Mouse (Mus musculus) megakaryocyte, adult 5-6 weeks (primary cell): Measurements from ENCODE around the gene Terf2. TPM values are rescaled to one million over a fixed set of nuclear protein-coding genes. Genes with fewer than 3 reads are reported as not detected.

ENCODE experiments used
- ATAC-seq: 2 replicates; pipeline ENCODE4 v1.8.0; 2016; ENCODE audit warnings: mild to moderate bottlenecking, inconsistent platforms; ENCODE audit not compliant: poor library complexity, severe bottlenecking
- total RNA-seq, 2 experiments: library from RNA; stranded (forward) in 1 of 2; stranded (reverse) in 1 of 2; fragments of 153-499, 151-499 nt in 1 of 2; fragments of 221-1000, 200-1000 nt in 1 of 2; gene quantifications; 2 replicates each; pipeline versions ENCODE4 v1.2.3 to v1.2.4; 2015 to 2017

Terf2 gene
- total RNA-seq (2015) (22.6 and 26.6 TPM in 2 replicates), total RNA-seq (2017) (18.5 and 19.0 TPM in 2 replicates)

GRCm38 (mm10) chr8:107096366-107097036 lies at the start of gene Terf2:
Gene Terf2 (minus strand): TSS chr8:107096547.
- ATAC-seq: peak; percentile 96

GRCm38 (mm10) chr8:107143501-107143900 lies 47.2 kb upstream of the Terf2 start:
- ATAC-seq: no peak

GRCm38 (mm10) chr8:107142539-107142938 lies 46.2 kb upstream of the Terf2 start:
- no peak for ATAC-seq

- peak; percentile 73; the same call in 1 of the 2 replicates for ATAC-seq
Observed at GRCm38 (mm10) chr8:107139704-107140470, 43.5 kb upstream of the Terf2 start.

GRCm38 (mm10) chr8:107138338-107138737 lies 42.0 kb upstream of the Terf2 start:
- no peak for ATAC-seq

- no peak for ATAC-seq
Observed at GRCm38 (mm10) chr8:107137591-107137990, 41.2 kb upstream of the Terf2 start.

GRCm38 (mm10) chr8:107136003-107136612 lies 39.8 kb upstream of the Terf2 start:
- no peak for ATAC-seq

GRCm38 (mm10) chr8:107133881-107134280 lies 37.5 kb upstream of the Terf2 start:
- no peak for ATAC-seq

GRCm38 (mm10) chr8:107132581-107133491 lies 36.5 kb upstream of the Terf2 start:
- ATAC-seq: no peak

- no peak for ATAC-seq
Observed at GRCm38 (mm10) chr8:107130028-107130427, 33.7 kb upstream of the Terf2 start.

GRCm38 (mm10) chr8:107129171-107130025 lies 33.1 kb upstream of the Terf2 start:
- no peak for ATAC-seq

- ATAC-seq: no peak
Observed at GRCm38 (mm10) chr8:107124343-107124742, 28.0 kb upstream of the Terf2 start.

- no peak for ATAC-seq
Observed at GRCm38 (mm10) chr8:107123063-107123614, 26.8 kb upstream of the Terf2 start.

GRCm38 (mm10) chr8:107121681-107122291 lies 25.4 kb upstream of the Terf2 start:
- ATAC-seq: no peak

GRCm38 (mm10) chr8:107120806-107121205 lies 24.5 kb upstream of the Terf2 start:
- no peak for ATAC-seq

GRCm38 (mm10) chr8:107119412-107119811 lies 23.1 kb upstream of the Terf2 start:
- no peak for ATAC-seq

- no peak for ATAC-seq
Observed at GRCm38 (mm10) chr8:107118803-107119233, 22.5 kb upstream of the Terf2 start.

- ATAC-seq: no peak
Observed at GRCm38 (mm10) chr8:107117019-107117418, 20.7 kb upstream of the Terf2 start.

- ATAC-seq: peak; percentile 94
Observed at GRCm38 (mm10) chr8:107116023-107116422, 19.7 kb upstream of the Terf2 start.
